Mouse (Mus musculus): ENCODE measurements at regions not wholly inside any gene's neighbourhood (a gene's known extent, or its start where the extent isn't known, plus 50 kb on each side); places are given as distances from the start of the nearest gene placed in this dataset.
"Not testable (repeated sequence)": the region's sequence is repeated elsewhere in the genome, so short reads cannot be mapped to it uniquely, and the experiment has no call there.

GRCm38 (mm10) chr6:84322528-84322927, 271.2 kb downstream of the Cyp26b1 start:
- Histone ChIP-seq H3K27me3 (ENCODE audit: poor library complexity, severe bottlenecking) (peaks cover 14% of the 10 kb centered on the region), H3K36me3 (replicated peaks) (no peaks in the 10 kb centered on the region), H3K27ac (no peak overlapping the region), H3K4me1 (peaks cover 6% of the 10 kb centered on the region; the same call in 1 of the 2 replicates), H3K9me3 (no peaks in the 10 kb centered on the region), H3K4me3 (no peak overlapping the region)
- DNase-seq (ENCODE audit: extremely low spot score, low spot score) = no peak
- WGBS = 88% methylated on average over 4 of the region's 4 CpGs

DNA sequence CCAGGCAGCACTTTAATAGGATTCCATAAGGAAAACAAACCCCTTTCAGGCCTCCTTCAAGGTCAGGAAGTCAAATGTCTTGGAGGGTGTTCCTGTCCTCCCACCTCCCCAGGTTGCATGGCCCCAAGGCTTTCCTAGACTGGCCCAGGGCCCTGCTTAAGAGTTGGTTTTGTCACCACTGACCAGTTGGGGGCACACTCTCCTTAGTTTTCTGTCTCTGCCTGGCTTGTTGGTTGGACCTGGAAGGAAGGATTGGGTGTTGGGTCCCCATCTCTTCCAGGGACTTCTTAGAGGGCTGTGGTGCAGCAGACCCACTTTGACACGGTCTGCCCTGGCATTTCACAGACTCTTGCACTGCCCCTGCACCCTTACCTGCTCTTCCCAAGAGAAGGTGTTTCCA, 273.1 kb downstream of the Cyp26b1 start:
- WGBS = 50% methylated on average over 1 of the region's 1 CpGs

GRCm38 (mm10) chr6:84318774-84319173, 274.9 kb downstream of the Cyp26b1 start:
- Histone ChIP-seq H3K27me3 (ENCODE audit: poor library complexity, severe bottlenecking) (peaks cover 14% of the 10 kb centered on the region; the same call in 1 of the 2 replicates), H3K4me3 (no peak overlapping the region), H3K27ac (no peak overlapping the region), H3K36me3 (replicated peaks) (no peaks in the 10 kb centered on the region), H3K4me1 (peaks cover 22% of the 10 kb centered on the region), H3K9me3 (no peaks in the 10 kb centered on the region)
- 31% methylated on average over 4 of the region's 4 CpGs for WGBS
- no peak for DNase-seq (ENCODE audit: extremely low spot score, low spot score)

More for the DNA sequence above, 273.1 kb downstream of the Cyp26b1 start:
- Histone ChIP-seq H3K4me1 (0 out of 2 replicates have a peak, but pooled peaks cover 6% of the 10 kb centered on the region), H3K27me3 (ENCODE audit: poor library complexity, severe bottlenecking) (peaks cover 14% of the 10 kb centered on the region), H3K4me3 (no peak overlapping the region), H3K27ac (no peak overlapping the region), H3K9me3 (no peaks in the 10 kb centered on the region), H3K36me3 (replicated peaks) (no peaks in the 10 kb centered on the region)
- DNase-seq (ENCODE audit: extremely low spot score, low spot score) = no peak

DNA sequence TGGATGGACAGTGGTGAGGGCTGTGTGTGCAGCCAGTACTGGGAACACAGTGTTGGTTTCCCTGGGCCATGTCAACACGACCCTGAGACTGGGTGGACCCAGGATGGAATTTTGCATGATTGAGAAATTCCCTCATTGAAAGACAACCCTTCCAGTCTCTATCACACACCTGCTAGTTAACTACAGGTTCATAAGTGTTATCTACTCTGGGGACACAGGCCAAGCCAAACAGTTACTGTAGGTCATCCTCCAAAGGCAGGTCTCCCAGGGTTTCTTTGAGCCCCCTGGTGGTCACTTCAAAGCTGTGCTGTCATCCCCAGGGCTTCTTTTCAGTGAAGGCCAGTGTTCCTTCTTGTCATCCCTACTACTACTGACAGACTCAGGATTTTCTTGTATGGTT, 276.7 kb downstream of the Cyp26b1 start:
- H3K36me3 ChIP-seq (replicated peaks) = no peaks in the 10 kb centered on the region
- H3K9me3 ChIP-seq = no peaks in the 10 kb centered on the region
- no peak overlapping the region for H3K4me3 ChIP-seq
- peaks cover 14% of the 10 kb centered on the region; the same call in 1 of the 2 replicates for H3K27me3 ChIP-seq (ENCODE audit: poor library complexity, severe bottlenecking)
- no peak overlapping the region for H3K27ac ChIP-seq
- peaks cover 30% of the 10 kb centered on the region for H3K4me1 ChIP-seq
- 91% methylated on average over 1 of the region's 1 CpGs for WGBS
- no peak for DNase-seq (ENCODE audit: extremely low spot score, low spot score)

- H3K27ac ChIP-seq = no peak overlapping the region; the same call in 1 of the 2 replicates
- no peaks in the 10 kb centered on the region for H3K36me3 ChIP-seq (replicated peaks)
- H3K4me3 ChIP-seq = no peak overlapping the region
- no peak for DNase-seq (ENCODE audit: extremely low spot score, low spot score)
- H3K27me3 ChIP-seq (ENCODE audit: poor library complexity, severe bottlenecking) = 0 out of 2 replicates have a peak, but pooled peaks cover 4% of the 10 kb centered on the region
- 67% methylated on average over 8 of the region's 8 CpGs for WGBS
- H3K9me3 ChIP-seq = no peaks in the 10 kb centered on the region
- peaks cover 46% of the 10 kb centered on the region for H3K4me1 ChIP-seq
Observed at GRCm38 (mm10) chr6:84315175-84315912, 278.4 kb downstream of the Cyp26b1 start.

GRCm38 (mm10) chr6:84313797-84314196, 279.9 kb downstream of the Cyp26b1 start:
- 34% methylated on average over 4 of the region's 4 CpGs for WGBS
- Histone ChIP-seq H3K9me3 (no peaks in the 10 kb centered on the region), H3K27ac (no peak overlapping the region), H3K36me3 (replicated peaks) (no peaks in the 10 kb centered on the region), H3K4me1 (peaks cover 46% of the 10 kb centered on the region), H3K27me3 (ENCODE audit: poor library complexity, severe bottlenecking) (0 out of 2 replicates have a peak, but pooled peaks cover 2% of the 10 kb centered on the region), H3K4me3 (no peak overlapping the region)
- DNase-seq (ENCODE audit: extremely low spot score, low spot score) = no peak

GRCm38 (mm10) chr6:84310635-84311241, 283.0 kb downstream of the Cyp26b1 start:
- no peaks in the 10 kb centered on the region for H3K9me3 ChIP-seq
- peaks cover 43% of the 10 kb centered on the region for H3K4me1 ChIP-seq
- no peaks in the 10 kb centered on the region for H3K27me3 ChIP-seq (ENCODE audit: poor library complexity, severe bottlenecking)
- WGBS = 72% methylated on average over 9 of the region's 9 CpGs
- no peak overlapping the region for H3K27ac ChIP-seq
- no peak for DNase-seq (ENCODE audit: extremely low spot score, low spot score)
- H3K36me3 ChIP-seq (replicated peaks) = no peaks in the 10 kb centered on the region
- no peak overlapping the region for H3K4me3 ChIP-seq

GRCm38 (mm10) chr6:84307556-84307955, 286.2 kb downstream of the Cyp26b1 start:
- WGBS = 81% methylated on average over 3 of the region's 3 CpGs
- no peaks in the 10 kb centered on the region for H3K27me3 ChIP-seq (ENCODE audit: poor library complexity, severe bottlenecking)
- no peaks in the 10 kb centered on the region for H3K9me3 ChIP-seq
- no peak overlapping the region for H3K27ac ChIP-seq
- no peak overlapping the region for H3K4me3 ChIP-seq
- H3K4me1 ChIP-seq = peaks cover 19% of the 10 kb centered on the region
- DNase-seq (ENCODE audit: extremely low spot score, low spot score) = no peak
- no peaks in the 10 kb centered on the region for H3K36me3 ChIP-seq (replicated peaks)

- H3K27ac ChIP-seq = no peak overlapping the region
- H3K36me3 ChIP-seq (replicated peaks) = no peaks in the 10 kb centered on the region
- peaks cover 15% of the 10 kb centered on the region for H3K4me1 ChIP-seq
- no peaks in the 10 kb centered on the region for H3K9me3 ChIP-seq
- DNase-seq (ENCODE audit: extremely low spot score, low spot score) = no peak
- no peaks in the 10 kb centered on the region for H3K27me3 ChIP-seq (ENCODE audit: poor library complexity, severe bottlenecking)
- WGBS = 90% methylated on average over 13 of the region's 13 CpGs
- H3K4me3 ChIP-seq = no peak overlapping the region
Observed at GRCm38 (mm10) chr6:84306585-84306984, 287.1 kb downstream of the Cyp26b1 start.

DNA sequence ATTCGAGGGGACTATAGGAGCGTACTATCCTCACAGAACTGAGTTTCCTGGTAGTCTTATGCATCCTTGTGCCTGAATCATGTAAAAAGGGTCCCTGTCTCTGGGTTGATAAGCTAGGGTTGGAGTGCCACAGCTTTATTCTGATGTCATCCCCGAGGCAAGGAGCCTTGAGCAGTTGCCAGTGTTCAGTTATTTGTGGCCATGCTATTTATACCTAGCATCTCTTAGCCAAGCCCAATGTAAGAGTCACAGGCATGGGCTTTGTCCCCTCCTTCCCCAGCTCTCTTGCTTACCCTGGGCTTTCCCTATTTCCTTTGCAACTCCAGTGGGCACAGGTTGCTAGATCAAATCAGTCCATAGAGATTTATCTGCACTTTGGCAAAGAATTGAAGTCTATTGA, 288.6 kb downstream of the Cyp26b1 start:
- DNase-seq (ENCODE audit: extremely low spot score, low spot score) = no peak
- no peak overlapping the region for H3K27ac ChIP-seq
- no peaks in the 10 kb centered on the region for H3K36me3 ChIP-seq (replicated peaks)
- no peak overlapping the region for H3K4me3 ChIP-seq
- H3K27me3 ChIP-seq (ENCODE audit: poor library complexity, severe bottlenecking) = no peaks in the 10 kb centered on the region
- H3K4me1 ChIP-seq = no peaks in the 10 kb centered on the region
- WGBS = 87% methylated on average over 3 of the region's 3 CpGs
- H3K9me3 ChIP-seq = no peaks in the 10 kb centered on the region

DNA sequence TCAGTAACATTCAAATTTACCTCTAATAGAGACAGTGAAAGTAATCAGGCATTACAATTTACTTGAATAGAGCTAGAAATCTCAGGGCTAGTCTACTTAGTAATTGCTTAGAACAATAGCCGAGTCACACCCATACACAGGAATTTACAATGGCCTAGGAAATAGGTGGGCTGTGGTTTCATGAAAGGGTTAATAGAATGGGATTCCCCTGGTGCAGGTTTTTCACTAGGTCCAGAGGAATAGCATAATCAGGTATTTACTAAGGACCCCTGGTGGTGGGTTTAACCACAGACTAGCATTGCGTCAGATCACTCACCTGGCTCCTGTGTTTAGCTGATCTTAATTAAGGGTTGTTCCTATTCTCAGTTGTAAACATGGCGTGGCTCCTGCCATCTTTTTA, 290.8 kb downstream of the Cyp26b1 start:
- H3K36me3 ChIP-seq (replicated peaks); H3K4me3 ChIP-seq; H3K9me3 ChIP-seq; DNase-seq (ENCODE audit: extremely low spot score, low spot score); H3K4me1 ChIP-seq; H3K27me3 ChIP-seq (ENCODE audit: poor library complexity, severe bottlenecking); H3K27ac ChIP-seq: not testable (repeated sequence)
- 84% methylated on average over 3 of the region's 3 CpGs for WGBS

GRCm38 (mm10) chr6:84299936-84300335, 291.5 kb downstream of the Dysf start:
- Histone ChIP-seq H3K4me1 (no peaks in the 10 kb centered on the region), H3K27ac (no peak overlapping the region), H3K27me3 (ENCODE audit: poor library complexity, severe bottlenecking) (no peaks in the 10 kb centered on the region), H3K36me3 (replicated peaks) (no peaks in the 10 kb centered on the region), H3K4me3 (no peak overlapping the region), H3K9me3 (no peaks in the 10 kb centered on the region)
- 92% methylated on average over 2 of the region's 2 CpGs for WGBS
- no peak for DNase-seq (ENCODE audit: extremely low spot score, low spot score)

- no peaks in the 10 kb centered on the region for H3K4me1 ChIP-seq
- DNase-seq (ENCODE audit: extremely low spot score, low spot score) = no peak
- no peaks in the 10 kb centered on the region for H3K36me3 ChIP-seq (replicated peaks)
- no peaks in the 10 kb centered on the region for H3K9me3 ChIP-seq
- no peaks in the 10 kb centered on the region for H3K27me3 ChIP-seq (ENCODE audit: poor library complexity, severe bottlenecking)
- H3K4me3 ChIP-seq = no peak overlapping the region
- H3K27ac ChIP-seq = no peak overlapping the region
Observed at GRCm38 (mm10) chr6:84299146-84299545, 290.8 kb downstream of the Dysf start.

All from forebrain, embryonic 10.5 days (tissue).